Mouse (Mus musculus) kidney, adult 2 months (tissue): Measurements from ENCODE around the gene Gmpr.

Experiments used
- CTCF ChIP-seq: fragments of 200-500 bp; conservative IDR thresholded peaks from 2 replicates; pipeline ENCODE4 v1.5.1; 2011; ENCODE audit warnings: low read depth, mild to moderate bottlenecking, control low read depth, low read length, moderate library complexity, mixed read lengths; ENCODE audit not compliant: insufficient read depth, insufficient read length
- POLR2A ChIP-seq: fragments of 200-500 bp; IDR thresholded peaks from one replicate; pipeline ENCODE4 v1.6.1; 2011; ENCODE audit warnings: low read depth, low read length, control low read depth

DNA sequence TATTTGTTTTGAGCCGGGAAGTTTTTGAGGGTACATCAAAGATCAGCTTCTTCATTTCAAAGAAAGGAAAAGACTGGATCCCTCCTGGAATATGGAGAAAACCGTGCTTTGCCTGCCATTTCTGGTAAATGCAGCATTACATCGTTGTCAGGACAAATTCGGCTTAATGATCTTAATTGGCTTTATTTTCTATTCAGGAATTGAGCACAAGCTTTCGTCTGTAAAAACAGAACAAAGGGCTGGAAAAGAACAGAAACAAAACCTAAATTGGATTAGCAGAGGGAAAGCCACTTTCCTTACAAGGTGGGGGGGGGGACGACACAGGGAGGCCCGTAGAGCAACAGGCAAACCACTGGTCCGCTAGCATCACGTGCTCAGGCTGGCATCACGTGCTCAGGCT is 33.9 kb upstream of the Gmpr start:
- TF ChIP-seq POLR2A = no peak
- TF ChIP-seq CTCF = no peak
